Mouse (Mus musculus): ENCODE data around the gene 0610010K14Rik. TPM values are rescaled to one million over a fixed set of nuclear protein-coding genes. Genes with fewer than 3 reads are reported as not detected.

The 0610010K14Rik gene
- total RNA-seq, 2 experiments from 2014 or later: 64.2 to 73.1 TPM

DNA sequence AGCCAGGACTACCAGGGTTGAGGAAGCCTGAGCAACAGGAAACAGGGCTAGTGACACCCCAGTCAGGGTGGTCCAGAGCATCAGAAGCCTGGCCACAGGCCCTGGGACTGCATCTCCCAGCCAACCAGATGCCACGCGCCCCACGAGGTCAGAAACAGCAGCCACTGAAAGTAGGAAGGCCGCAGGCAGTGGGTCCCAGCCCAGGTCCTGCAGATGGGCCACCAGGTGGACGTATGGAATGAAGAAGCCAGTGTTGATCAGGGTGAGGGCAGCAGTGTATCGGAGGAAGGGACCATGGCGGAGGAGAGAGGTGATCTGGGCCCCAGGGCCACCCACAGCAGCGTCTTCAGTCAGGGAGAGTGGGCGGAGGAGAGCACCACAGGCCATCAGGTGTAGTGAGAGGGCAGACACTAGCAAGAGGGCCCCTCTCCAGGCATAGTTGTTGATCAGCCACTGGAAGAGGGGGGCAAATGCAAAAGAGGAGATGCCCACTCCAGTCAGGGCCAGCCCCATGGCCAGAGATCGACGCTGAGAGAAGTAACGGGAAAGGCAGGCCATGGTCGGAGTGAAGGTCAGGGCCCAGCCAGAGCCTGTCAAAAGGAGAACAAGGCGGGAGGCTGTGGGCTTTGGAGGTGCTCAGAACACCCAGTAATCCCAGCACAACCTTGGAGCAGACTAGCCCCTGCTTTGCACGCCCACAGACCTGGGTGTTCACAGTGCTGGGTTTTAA lies 18.8 kb downstream of the 0610010K14Rik start:
- intact Hi-C loops (cut with DNase I): no loop called here

GRCm38 (mm10) chr11:70218039-70218438 lies 19.7 kb downstream of the 0610010K14Rik start:
- intact Hi-C loops (cut with DNase I): no loop called here
- DNase-seq: no peak

More for the DNA sequence above, 18.8 kb downstream of the 0610010K14Rik start:
- DNase-seq: no peak

DNA sequence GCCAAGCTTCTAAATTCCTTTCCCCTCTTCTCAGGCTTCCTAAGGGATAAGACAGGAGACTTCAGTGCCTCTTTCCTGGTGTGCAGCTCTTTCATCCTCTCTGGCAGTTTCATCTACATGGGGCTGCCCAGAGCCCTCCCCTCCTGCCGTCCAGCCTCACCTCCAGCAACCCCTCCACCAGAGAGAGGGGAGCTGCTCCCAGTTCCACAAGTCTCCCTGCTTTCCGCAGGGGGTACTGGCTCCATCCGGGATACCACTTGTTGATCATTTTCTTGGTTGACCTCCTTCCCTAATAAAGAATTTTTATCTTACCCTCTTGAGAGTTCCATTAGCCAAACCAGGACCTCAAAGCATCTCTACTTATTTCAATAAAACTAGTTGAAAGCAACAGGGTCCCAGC lies 21.6 kb downstream of the 0610010K14Rik start:
- DNase-seq: no peak
- intact Hi-C loops (cut with DNase I): no loop called here

- no peak for DNase-seq
- intact Hi-C loops (cut with DNase I): no loop called here
Measured at GRCm38 (mm10) chr11:70215301-70215700, 22.4 kb downstream of the 0610010K14Rik start.

DNA sequence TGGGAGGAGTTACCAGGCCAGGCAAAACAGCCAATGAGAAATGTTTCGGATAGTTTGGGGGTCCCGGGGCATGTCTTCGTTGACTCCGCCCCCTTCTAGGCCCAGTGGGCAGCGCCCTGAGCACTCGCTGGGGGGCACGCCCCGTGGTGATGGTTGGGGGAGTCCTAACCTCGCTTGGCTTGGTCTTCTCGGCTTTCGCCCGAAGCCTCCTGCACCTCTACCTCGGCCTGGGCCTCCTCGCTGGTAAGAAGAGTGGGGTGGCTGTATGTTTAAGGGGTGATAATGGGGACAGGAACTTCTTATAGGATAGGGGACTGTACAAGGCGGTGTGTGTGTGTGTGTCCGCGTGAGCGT lies 22.9 kb downstream of the 0610010K14Rik start:
- intact Hi-C loops (cut with DNase I): loop anchor here (5.0 kb wide), 3 partner anchors 143 to 283 kb away; no protein-coding TSS in a partner anchor
- DNase-seq: no peak

DNA sequence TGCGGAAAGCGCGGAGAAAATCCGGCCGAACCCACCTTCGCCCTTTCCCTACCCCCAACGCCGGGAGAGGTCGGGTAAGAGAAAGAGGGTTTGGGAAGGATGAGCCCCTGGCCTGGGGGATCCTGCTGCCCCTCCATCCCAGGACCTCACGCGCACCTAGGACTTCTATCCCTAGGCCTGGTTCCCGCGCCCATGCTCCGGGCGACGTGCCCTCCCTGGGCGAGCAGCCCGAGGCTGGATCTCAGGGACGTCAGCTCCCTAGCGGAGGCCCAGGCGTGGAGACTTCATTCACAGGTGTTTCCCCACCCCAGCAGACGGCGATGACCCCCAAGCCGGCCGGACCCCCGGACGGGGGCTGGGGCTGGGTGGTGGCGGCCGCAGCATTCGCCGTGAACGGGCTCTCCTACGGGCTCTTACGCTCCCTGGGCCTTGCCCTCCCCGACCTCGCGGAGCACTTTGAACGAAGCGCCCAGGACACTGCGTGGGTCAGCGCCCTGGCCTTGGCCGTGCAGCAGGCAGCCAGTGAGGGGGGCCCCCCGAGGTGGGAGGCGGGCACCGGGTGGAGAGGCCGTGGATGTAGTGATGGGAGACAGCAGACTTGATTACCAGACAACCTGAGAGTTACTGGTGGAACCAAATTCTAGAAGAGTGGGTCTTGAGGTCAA lies 23.4 kb downstream of the 0610010K14Rik start:
- intact Hi-C loops (cut with DNase I): loop anchor here (5.0 kb wide), 3 partner anchors 142 to 282 kb away; no protein-coding TSS in a partner anchor
- DNase-seq: no peak

- intact Hi-C loops (cut with DNase I): loop anchor here (5.0 kb wide), 3 partner anchors 141 to 281 kb away; no protein-coding TSS in a partner anchor
- DNase-seq: no peak
Measured at GRCm38 (mm10) chr11:70213736-70214135, 24.0 kb downstream of the 0610010K14Rik start.

DNA sequence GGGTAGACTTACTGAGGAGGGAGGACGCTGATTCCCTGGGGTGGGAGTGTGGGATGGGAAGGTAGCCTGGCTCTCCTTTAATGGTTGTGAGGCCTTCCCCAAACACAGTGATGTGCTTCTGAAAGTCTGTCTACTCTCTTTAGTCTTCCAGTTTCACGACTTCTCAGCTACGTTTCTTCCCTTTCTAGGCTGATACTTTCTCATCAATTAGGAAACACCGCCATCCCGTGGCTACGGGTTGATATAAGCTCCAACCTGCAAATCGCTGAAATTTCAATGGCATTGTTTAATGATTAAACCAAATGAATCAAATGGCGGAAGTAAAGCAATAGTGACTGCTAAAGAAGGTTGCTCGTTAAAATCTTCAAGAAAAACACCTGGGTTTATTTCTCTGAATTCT lies 24.8 kb downstream of the 0610010K14Rik start:
- intact Hi-C loops (cut with DNase I): loop anchor here (5.0 kb wide), 3 partner anchors 141 to 281 kb away; no protein-coding TSS in a partner anchor
- DNase-seq: peak; percentile 66

DNA sequence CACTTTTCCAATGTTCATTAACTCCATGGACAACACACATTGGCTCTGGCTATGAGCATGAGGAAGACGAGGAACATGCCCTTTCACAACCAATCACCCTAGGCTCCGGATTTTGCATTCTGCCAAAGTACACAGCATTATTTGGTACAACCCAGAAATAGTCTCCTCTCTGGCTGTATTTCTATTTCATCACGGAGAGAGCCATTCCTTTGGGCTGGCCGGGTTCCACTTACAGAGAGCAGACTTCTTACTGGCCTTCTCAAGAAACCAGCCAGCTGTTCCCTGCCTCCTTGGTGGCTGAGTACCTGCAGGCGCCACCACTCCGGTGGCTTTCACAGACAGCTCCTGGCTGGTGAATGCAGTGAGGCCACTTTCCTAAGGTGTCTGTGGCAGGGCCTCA lies 25.3 kb downstream of the 0610010K14Rik start, which contains the start of gene Slc16a11:
TSS of gene Slc16a11 (plus strand) at position 330 of the 400 bp plus-strand sequence.
- intact Hi-C loops (cut with DNase I): loop anchor here (5.0 kb wide), 3 partner anchors 140 to 280 kb away; no protein-coding TSS in a partner anchor

GRCm38 (mm10) chr11:70211972-70212371 lies 25.7 kb downstream of the 0610010K14Rik start:
- DNase-seq: no peak

More for the DNA sequence above, 25.3 kb downstream of the 0610010K14Rik start, which contains the start of gene Slc16a11:
- DNase-seq: no peak

DNA sequence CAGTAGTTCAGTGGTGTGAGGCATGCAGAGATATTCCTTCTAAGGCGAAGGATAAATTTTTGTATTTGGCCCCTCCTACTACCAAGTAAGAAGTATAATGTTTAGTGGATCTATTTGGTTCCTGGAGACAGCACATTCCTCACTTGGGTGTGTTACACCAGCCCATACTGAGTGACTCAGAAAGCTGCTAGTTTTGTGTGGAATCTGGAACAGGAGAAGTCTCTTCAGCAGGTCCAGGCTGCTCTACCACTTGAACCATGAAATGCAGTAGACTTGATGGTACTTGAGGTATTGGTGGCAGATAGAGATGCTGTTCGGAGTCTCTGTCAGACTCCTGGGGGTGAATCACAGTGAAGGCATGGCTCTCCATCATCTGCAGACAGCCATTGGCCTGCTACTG lies 27.0 kb downstream of the 0610010K14Rik start:
- intact Hi-C loops (cut with DNase I): loop anchor here (5.0 kb wide), 3 partner anchors 138 to 278 kb away; no protein-coding TSS in a partner anchor
- DNase-seq: no peak

More at GRCm38 (mm10) chr11:70211972-70212371, 25.7 kb downstream of the 0610010K14Rik start:
- intact Hi-C loops (cut with DNase I): loop anchor here (5.0 kb wide), 3 partner anchors 140 to 280 kb away; no protein-coding TSS in a partner anchor

- DNase-seq: no peak
- intact Hi-C loops (cut with DNase I): no loop called here
Measured at GRCm38 (mm10) chr11:70208778-70209388, 28.8 kb downstream of the 0610010K14Rik start.

- intact Hi-C loops (cut with DNase I): no loop called here
- no peak for DNase-seq
Measured at GRCm38 (mm10) chr11:70207283-70207682, 30.4 kb downstream of the 0610010K14Rik start.

GRCm38 (mm10) chr11:70206801-70207200 lies 30.9 kb downstream of the 0610010K14Rik start:
- no peak for DNase-seq
- intact Hi-C loops (cut with DNase I): no loop called here

- intact Hi-C loops (cut with DNase I): no loop called here
- peak; percentile 91 for DNase-seq
Measured at GRCm38 (mm10) chr11:70201691-70202090, 36.0 kb downstream of the 0610010K14Rik start.

DNA sequence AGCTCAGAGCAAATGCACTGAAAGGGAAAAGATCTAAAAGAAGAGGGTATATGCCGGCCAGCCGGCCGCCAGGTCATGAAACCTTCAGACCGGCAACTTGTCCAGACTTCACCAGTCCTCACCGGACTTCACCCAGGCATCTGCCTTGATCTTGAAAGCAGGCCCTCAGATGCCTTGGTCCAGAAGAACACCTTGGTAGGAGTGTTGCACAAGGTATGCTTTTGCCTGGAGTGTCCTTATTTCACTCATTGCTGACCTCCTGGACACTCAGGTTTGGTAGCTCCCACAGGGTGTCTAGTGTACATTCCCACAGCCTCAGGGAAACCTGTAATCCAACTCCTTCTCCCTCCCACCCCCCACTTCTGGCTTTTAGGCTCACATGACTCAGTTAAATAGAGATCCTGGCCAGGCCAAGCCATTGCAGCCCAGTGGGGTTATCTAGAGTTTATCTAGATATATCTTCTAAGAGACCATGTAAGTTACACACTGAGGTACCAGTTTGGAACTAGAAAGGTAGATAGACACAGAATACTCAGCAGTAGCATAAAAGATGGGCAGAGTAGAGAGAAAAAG lies 37.6 kb downstream of the 0610010K14Rik start:
- no peak for DNase-seq
- intact Hi-C loops (cut with DNase I): no loop called here

GRCm38 (mm10) chr11:70199107-70199506 lies 38.6 kb downstream of the 0610010K14Rik start:
- intact Hi-C loops (cut with DNase I): loop anchor here (5.0 kb wide), 1 partner anchor 127 kb away; no protein-coding TSS in a partner anchor
- no peak for DNase-seq

DNA sequence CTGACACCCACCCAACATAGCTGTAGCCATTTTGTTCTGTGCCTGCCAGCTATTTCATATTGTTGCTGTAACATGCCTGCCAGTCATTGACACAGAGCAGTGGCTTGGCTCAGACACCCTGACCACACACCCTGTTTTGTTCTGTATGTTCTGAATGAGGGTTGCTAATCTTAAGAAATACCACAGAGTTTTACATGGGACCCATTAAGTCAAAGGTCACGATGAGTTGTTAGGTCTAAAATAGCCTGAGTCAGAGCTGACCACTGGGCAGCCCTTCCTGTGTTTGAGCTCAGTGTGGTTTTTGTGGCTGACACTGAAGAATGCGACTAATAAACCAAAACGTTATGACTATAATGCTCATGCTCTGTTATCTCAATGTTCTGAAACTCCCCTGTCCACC lies 39.4 kb downstream of the 0610010K14Rik start:
- intact Hi-C loops (cut with DNase I): loop anchor here (5.0 kb wide), 1 partner anchor 126 kb away; no protein-coding TSS in a partner anchor
- no peak for DNase-seq

GRCm38 (mm10) chr11:70193354-70194285 lies 44.1 kb downstream of the 0610010K14Rik start:
- intact Hi-C loops (cut with DNase I): no loop called here

More at GRCm38 (mm10) chr11:70193354-70194285, 44.1 kb downstream of the 0610010K14Rik start:
- DNase-seq: no peak

Measured in left cerebral cortex, postnatal 4 days (tissue).